Mouse (Mus musculus): ENCODE measurements around the gene Ppa1. TPM values are rescaled to one million over a fixed set of nuclear protein-coding genes. Genes with fewer than 3 reads are reported as not detected.

Ppa1 gene
- total RNA-seq, 1 experiment: 262 TPM

- Histone ChIP-seq H3K9me3 (ENCODE audit: control insufficient read depth, insufficient read depth, low read depth, low read length) (no peaks in the 10 kb centered on the region), H3K4me1 (ENCODE audit: control insufficient read depth in 2 of 2, insufficient read depth in 2 of 2, low read length in 2 of 2, poor library complexity in 1 of 2) (peaks cover 2 to 3% of the 10 kb centered on the region in 2 experiments; a peak in 1 of 4 replicates), H3K9ac (ENCODE audit: insufficient read depth, low read depth, low read length, poor library complexity, severe bottlenecking) (no peak overlapping the region), H3K4me3 (ENCODE audit: insufficient read depth in 1 of 2, low read depth in 1 of 2, low read length in 2 of 2, poor library complexity in 1 of 2, severe bottlenecking in 1 of 2) (no peak overlapping the region), H3K36me3 (ENCODE audit: control insufficient read depth, insufficient read depth, low read length, poor library complexity, severe bottlenecking) (peaks cover 20% of the 10 kb centered on the region), H3K27ac (ENCODE audit: insufficient read depth, low read depth, low read length, poor library complexity, severe bottlenecking) (no peak overlapping the region)
- DNase-seq (ENCODE audit: low read depth, low spot score): no peak
- in situ Hi-C loops (cut with MboI; ENCODE audit: low sequenced_read_pairs in 2 of 2, unreplicated experiment in 2 of 2): no loop called here
- TF ChIP-seq HCFC1 (IDR thresholded peaks at IDR 0.05; ENCODE audit: borderline replicate concordance, insufficient read depth, low read length) (no peak), CHD2 (IDR thresholded peaks at IDR 0.05; ENCODE audit: low read depth, low read length) (no peak), ZNF384 (IDR thresholded peaks at IDR 0.05; ENCODE audit: low read depth, low read length) (no peak), MAFK (IDR thresholded peaks at IDR 0.05; ENCODE audit: insufficient read depth, low read depth, low read length) (no peak), ZC3H11A (IDR thresholded peaks at IDR 0.05; ENCODE audit: borderline replicate concordance, low read depth, low read length) (no peak)
Observed at GRCm38 (mm10) chr10:61654691-61655090, 6.3 kb downstream of the Ppa1 start.

GRCm38 (mm10) chr10:61655188-61655587 lies 6.8 kb downstream of the Ppa1 start:
- DNase-seq (ENCODE audit: low read depth, low spot score): no peak
- TF ChIP-seq ZC3H11A (IDR thresholded peaks at IDR 0.05; ENCODE audit: borderline replicate concordance, low read depth, low read length): no peak
- TF ChIP-seq CHD2 (IDR thresholded peaks at IDR 0.05; ENCODE audit: low read depth, low read length): no peak
- TF ChIP-seq ZNF384 (IDR thresholded peaks at IDR 0.05; ENCODE audit: low read depth, low read length): no peak
- no peak for TF ChIP-seq HCFC1 (IDR thresholded peaks at IDR 0.05; ENCODE audit: borderline replicate concordance, insufficient read depth, low read length)
- TF ChIP-seq MAFK (IDR thresholded peaks at IDR 0.05; ENCODE audit: insufficient read depth, low read depth, low read length): no peak
- H3K36me3 ChIP-seq (ENCODE audit: control insufficient read depth, insufficient read depth, low read length, poor library complexity, severe bottlenecking): peaks cover 25% of the 10 kb centered on the region
- in situ Hi-C loops (cut with MboI; ENCODE audit: low sequenced_read_pairs in 2 of 2, unreplicated experiment in 2 of 2): no loop called here
- H3K9me3 ChIP-seq (ENCODE audit: control insufficient read depth, insufficient read depth, low read depth, low read length): no peaks in the 10 kb centered on the region
- no peak overlapping the region for H3K4me3 ChIP-seq (ENCODE audit: insufficient read depth in 1 of 2, low read depth in 1 of 2, low read length in 2 of 2, poor library complexity in 1 of 2, severe bottlenecking in 1 of 2)
- H3K27ac ChIP-seq (ENCODE audit: insufficient read depth, low read depth, low read length, poor library complexity, severe bottlenecking): no peak overlapping the region
- peaks cover 2 to 3% of the 10 kb centered on the region in 2 experiments; a peak in 1 of 4 replicates for H3K4me1 ChIP-seq (ENCODE audit: control insufficient read depth in 2 of 2, insufficient read depth in 2 of 2, low read length in 2 of 2, poor library complexity in 1 of 2)
- H3K9ac ChIP-seq (ENCODE audit: insufficient read depth, low read depth, low read length, poor library complexity, severe bottlenecking): no peak overlapping the region

GRCm38 (mm10) chr10:61656928-61657882 lies 8.9 kb downstream of the Ppa1 start:
- no peak overlapping the region for H3K4me3 ChIP-seq (ENCODE audit: insufficient read depth in 1 of 2, low read depth in 1 of 2, low read length in 2 of 2, poor library complexity in 1 of 2, severe bottlenecking in 1 of 2)
- no peak for DNase-seq (ENCODE audit: low read depth, low spot score)
- no peaks in the 10 kb centered on the region for H3K4me1 ChIP-seq (ENCODE audit: control insufficient read depth in 2 of 2, insufficient read depth in 2 of 2, low read length in 2 of 2, poor library complexity in 1 of 2)
- TF ChIP-seq HCFC1 (IDR thresholded peaks at IDR 0.05; ENCODE audit: borderline replicate concordance, insufficient read depth, low read length): no peak
- 0 out of 2 replicates have a peak, but pooled peaks have one; percentile 23 for TF ChIP-seq MAFK (IDR thresholded peaks at IDR 0.05; ENCODE audit: insufficient read depth, low read depth, low read length)
- H3K36me3 ChIP-seq (ENCODE audit: control insufficient read depth, insufficient read depth, low read length, poor library complexity, severe bottlenecking): peaks cover 35% of the 10 kb centered on the region
- H3K9ac ChIP-seq (ENCODE audit: insufficient read depth, low read depth, low read length, poor library complexity, severe bottlenecking): no peak overlapping the region
- in situ Hi-C loops (cut with MboI; ENCODE audit: low sequenced_read_pairs in 2 of 2, unreplicated experiment in 2 of 2): no loop called here
- no peaks in the 10 kb centered on the region for H3K9me3 ChIP-seq (ENCODE audit: control insufficient read depth, insufficient read depth, low read depth, low read length)
- H3K27ac ChIP-seq (ENCODE audit: insufficient read depth, low read depth, low read length, poor library complexity, severe bottlenecking): no peak overlapping the region

GRCm38 (mm10) chr10:61657985-61658384 lies 9.6 kb downstream of the Ppa1 start:
- Histone ChIP-seq H3K9me3 (ENCODE audit: control insufficient read depth, insufficient read depth, low read depth, low read length) (no peaks in the 10 kb centered on the region), H3K9ac (ENCODE audit: insufficient read depth, low read depth, low read length, poor library complexity, severe bottlenecking) (no peak overlapping the region), H3K36me3 (ENCODE audit: control insufficient read depth, insufficient read depth, low read length, poor library complexity, severe bottlenecking) (peaks cover 43% of the 10 kb centered on the region), H3K4me1 (ENCODE audit: control insufficient read depth in 2 of 2, insufficient read depth in 2 of 2, low read length in 2 of 2, poor library complexity in 1 of 2) (no peaks in the 10 kb centered on the region), H3K27ac (ENCODE audit: insufficient read depth, low read depth, low read length, poor library complexity, severe bottlenecking) (no peak overlapping the region), H3K4me3 (ENCODE audit: insufficient read depth in 1 of 2, low read depth in 1 of 2, low read length in 2 of 2, poor library complexity in 1 of 2, severe bottlenecking in 1 of 2) (no peak overlapping the region)
- DNase-seq (ENCODE audit: low read depth, low spot score): no peak
- no peak for TF ChIP-seq ZNF384 (IDR thresholded peaks at IDR 0.05; ENCODE audit: low read depth, low read length)
- TF ChIP-seq ZC3H11A (IDR thresholded peaks at IDR 0.05; ENCODE audit: borderline replicate concordance, low read depth, low read length): peak; percentile 64; the same call in 1 of the 2 replicates
- in situ Hi-C loops (cut with MboI; ENCODE audit: low sequenced_read_pairs in 2 of 2, unreplicated experiment in 2 of 2): no loop called here
